Mouse (Mus musculus) spleen, adult 2 months (tissue): ENCODE data around the gene a. TPM values are rescaled to one million over a fixed set of nuclear protein-coding genes. Genes with fewer than 3 reads are reported as not detected.

ENCODE experiments used
- DNase-seq, 2 experiments: peaks; one replicate each; pipeline versions ENCODE4 v3.0.0 to v3.0.0-alpha.2; 2012 to 2021; ENCODE audit warnings: low spot score in 2 of 2, low read depth in 1 of 2
- H3K27ac ChIP-seq: fragments of 200-500 bp; 2 replicates; pipeline ENCODE4 v1.5.1; 2012; ENCODE audit warnings: low read length, inconsistent platforms; ENCODE audit not compliant: insufficient read depth
- H3K27me3 ChIP-seq: fragments of 200-500 bp; 2 replicates; pipeline ENCODE4 v1.6.1; 2012; ENCODE audit warnings: mild to moderate bottlenecking, moderate library complexity, low read length, inconsistent platforms; ENCODE audit not compliant: control insufficient read depth, insufficient read depth
- H3K36me3 ChIP-seq: fragments of 200-500 bp; 2 replicates; pipeline ENCODE4 v1.6.1; 2012; ENCODE audit warnings: mild to moderate bottlenecking, low read length, inconsistent platforms; ENCODE audit not compliant: control insufficient read depth, insufficient read depth
- H3K4me1 ChIP-seq: fragments of 200-500 bp; 2 replicates; pipeline ENCODE4 v1.6.1; 2011; ENCODE audit warnings: inconsistent platforms; ENCODE audit not compliant: control insufficient read depth, insufficient read depth, insufficient read length
- H3K4me3 ChIP-seq: fragments of 200-500 bp; 2 replicates; pipeline ENCODE4 v1.5.1; 2011; ENCODE audit warnings: mild to moderate bottlenecking, inconsistent platforms; ENCODE audit not compliant: insufficient read depth, insufficient read length; ENCODE audit errors: extremely low read depth
- CTCF ChIP-seq: fragments of 200-500 bp; IDR thresholded peaks from 2 replicates; pipeline ENCODE4 v1.5.1; 2011; ENCODE audit warnings: mild to moderate bottlenecking, inconsistent platforms; ENCODE audit not compliant: insufficient read depth, insufficient read length, insufficient replicate concordance; ENCODE audit errors: extremely low read depth
- POLR2A ChIP-seq: fragments of 200-500 bp; IDR thresholded peaks from 2 replicates; pipeline ENCODE4 v1.6.1; 2011; ENCODE audit warnings: low read depth, low read length, inconsistent platforms
- WGBS: fragments of 180-500 bp; shearing (Covaris S2); methylation state at CpG from one replicate; pipeline ENCODE4 v1.1.7; 2018; 5-methylcytosine and 5-hydroxymethylcytosine counted together
- polyA plus RNA-seq: library from polyadenylated mRNA; depleted of rRNA; stranded (reverse); fragments of >200 nt; gene quantifications from 2 replicates; pipeline ENCODE4 v1.2.3, GENCODE M21; 2012

The a gene
- polyA plus RNA-seq, 1 experiment, result not detected

- Histone ChIP-seq H3K27ac (no peak overlapping the region), H3K27me3 (no peaks in the 10 kb centered on the region), H3K4me3 (no peak overlapping the region), H3K36me3 (no peaks in the 10 kb centered on the region), H3K4me1 (no peaks in the 10 kb centered on the region)
- DNase-seq, result no peak
- no peak for TF ChIP-seq POLR2A
- TF ChIP-seq CTCF, result no peak
- 88% methylated on average over 5 of the region's 5 CpGs for WGBS
Measured at GRCm38 (mm10) chr2:155084546-155084945, 293.3 kb downstream of the a start.

GRCm38 (mm10) chr2:155086328-155086727 lies 295.1 kb downstream of the a start:
- H3K4me3 ChIP-seq, result no peak overlapping the region
- no peaks in the 10 kb centered on the region for H3K4me1 ChIP-seq
- H3K27me3 ChIP-seq, result no peaks in the 10 kb centered on the region
- no peak for TF ChIP-seq CTCF
- no peak for TF ChIP-seq POLR2A
- no peak for DNase-seq
- no peaks in the 10 kb centered on the region for H3K36me3 ChIP-seq
- 89% methylated on average over 5 of the region's 5 CpGs for WGBS
- no peak overlapping the region for H3K27ac ChIP-seq

- WGBS, result 67% methylated on average over 6 of the region's 6 CpGs
- Histone ChIP-seq H3K36me3 (no peaks in the 10 kb centered on the region), H3K4me3 (no peak overlapping the region), H3K27ac (no peak overlapping the region), H3K27me3 (no peaks in the 10 kb centered on the region), H3K4me1 (no peaks in the 10 kb centered on the region; the same call in 1 of the 2 replicates)
- no peak for DNase-seq
- TF ChIP-seq CTCF (no peak), POLR2A (no peak)
Measured at GRCm38 (mm10) chr2:155088264-155088663, 297.1 kb downstream of the a start.

GRCm38 (mm10) chr2:155090909-155091742 lies 299.9 kb downstream of the a start:
- WGBS, result 54% methylated on average over 13 of the region's 13 CpGs
- Histone ChIP-seq H3K27me3 (no peaks in the 10 kb centered on the region), H3K36me3 (no peaks in the 10 kb centered on the region), H3K4me1 (no peaks in the 10 kb centered on the region; the same call in 1 of the 2 replicates), H3K4me3 (no peak overlapping the region), H3K27ac (no peak overlapping the region)
- no peak for TF ChIP-seq CTCF
- no peak for TF ChIP-seq POLR2A
- no peak for DNase-seq

GRCm38 (mm10) chr2:155091743-155092075 lies 300.5 kb downstream of the a start:
- H3K4me3 ChIP-seq, result no peak overlapping the region
- WGBS, result 84% methylated on average over 3 of the region's 3 CpGs
- H3K27ac ChIP-seq, result no peak overlapping the region
- TF ChIP-seq POLR2A (no peak), CTCF (no peak)
- no peaks in the 10 kb centered on the region; the same call in 1 of the 2 replicates for H3K4me1 ChIP-seq
- no peak for DNase-seq
- H3K36me3 ChIP-seq, result no peaks in the 10 kb centered on the region
- H3K27me3 ChIP-seq, result no peaks in the 10 kb centered on the region

- DNase-seq, result no peak
- Histone ChIP-seq H3K4me1 (no peaks in the 10 kb centered on the region; the same call in 1 of the 2 replicates), H3K27ac (no peak overlapping the region), H3K27me3 (no peaks in the 10 kb centered on the region), H3K4me3 (no peak overlapping the region), H3K36me3 (no peaks in the 10 kb centered on the region)
- WGBS, result 3% methylated on average over 4 of the region's 4 CpGs
- TF ChIP-seq CTCF (no peak), POLR2A (no peak)
Measured at GRCm38 (mm10) chr2:155093418-155093817, 302.2 kb downstream of the a start.

- TF ChIP-seq CTCF, result no peak
- no peak for TF ChIP-seq POLR2A
- H3K4me3 ChIP-seq, result no peak overlapping the region
- H3K36me3 ChIP-seq, result no peaks in the 10 kb centered on the region
- H3K4me1 ChIP-seq, result no peaks in the 10 kb centered on the region
- H3K27me3 ChIP-seq, result no peaks in the 10 kb centered on the region
- WGBS, result 90% methylated on average over 9 of the region's 9 CpGs
- DNase-seq, result no peak
- no peak overlapping the region for H3K27ac ChIP-seq
Measured at GRCm38 (mm10) chr2:155098720-155099380, 307.6 kb downstream of the a start.
